ENCODE assay signal across 1 mouse cellular context in genomic region chr10:59877421-59878117, GRCm38 (mm10).
TF ChIP-seq lines count a peak whose summit lies in the region.

No protein-coding gene starts in this region.

TF ChIP-seq in MEL, 35 proteins besides CTCF, POLR2A, EP300 and RAD21 (continued from another document):
- TF ChIP-seq ELF1 (IDR thresholded peaks at IDR 0.05; ENCODE audit: low read depth, low read length): no peak
- no peak for TF ChIP-seq USF2 (IDR thresholded peaks at IDR 0.05; ENCODE audit: borderline replicate concordance in 1 of 2, insufficient read depth in 1 of 2, low read depth in 1 of 2, low read length in 2 of 2)
- TF ChIP-seq POLR2AphosphoS5 (IDR thresholded peaks at IDR 0.05; ENCODE audit: borderline replicate concordance, low read depth, low read length): no peak
- no peak for TF ChIP-seq MEF2A (IDR thresholded peaks at IDR 0.05; ENCODE audit: extremely low read depth, insufficient replicate concordance, low read depth, low read length, poor library complexity, severe bottlenecking)
- no peak for TF ChIP-seq CHD2 (IDR thresholded peaks at IDR 0.05; ENCODE audit: low read length)
- TF ChIP-seq ZNF384 (IDR thresholded peaks at IDR 0.05; ENCODE audit: low read depth, low read length): peak; percentile 61; the same call in 1 of the 2 replicates
- TF ChIP-seq TAL1 (IDR thresholded peaks at IDR 0.05; ENCODE audit: low read length): no peak
- TF ChIP-seq MXI1 (IDR thresholded peaks at IDR 0.05; ENCODE audit: low read depth, low read length): no peak
- 0 out of 2 replicates have a peak, but pooled peaks have one; percentile 3 for TF ChIP-seq CHD1 (IDR thresholded peaks at IDR 0.05; ENCODE audit: low read depth, low read length)
- TF ChIP-seq MYB (IDR thresholded peaks at IDR 0.05; ENCODE audit: low read depth, low read length): no peak
- no peak for TF ChIP-seq JUND (IDR thresholded peaks at IDR 0.05; ENCODE audit: low read depth, low read length)
TF ChIP-seq in MEL: peak in this region for 8.
